Mouse (Mus musculus): ENCODE measurements around the gene Fbxo3.

- no peak for TF ChIP-seq ZC3H11A (IDR thresholded peaks at IDR 0.05; ENCODE audit: borderline replicate concordance, low read depth, low read length)
- no peak for TF ChIP-seq CHD2 (IDR thresholded peaks at IDR 0.05; ENCODE audit: low read depth, low read length)
- TF ChIP-seq HCFC1 (IDR thresholded peaks at IDR 0.05; ENCODE audit: borderline replicate concordance, insufficient read depth, low read length): no peak
- no peak for TF ChIP-seq ZNF384 (IDR thresholded peaks at IDR 0.05; ENCODE audit: low read depth, low read length)
These were observed 68.3 kb downstream of the Fbxo3 start, which contains the start of gene Cd59a for GRCm38 (mm10) chr2:104095741-104096213.

Measured in ES-E14 (cell line).